In genomic region chr11:55099019-55099771, GRCm38 (mm10) we compare ENCODE assay signal across 14 mouse cellular contexts. TPM values are rescaled to one million over a fixed set of nuclear protein-coding genes. Genes with fewer than 3 reads are reported as not detected.
DNase-seq lines count a peak whose midpoint lies in the region; ATAC-seq and TF ChIP-seq lines count a peak whose summit lies in the region.
"Had no signal": no experiment of that assay in that cellular context is flagged by ENCODE, and none has a peak within 500 bp of the region (broad histone marks: within the 10 kb centered on the region; RNA-seq: fewer than 3 reads in every experiment).

No protein-coding gene starts in this region.

- no peaks in the 10 kb centered on the region for H3K27me3 ChIP-seq in forebrain, embryonic 13.5 days
- H3K27me3 ChIP-seq in forebrain, embryonic 10.5 days (ENCODE audit: poor library complexity, severe bottlenecking): peaks cover 12% of the 10 kb centered on the region
- H3K27me3 ChIP-seq in kidney, adult 2 months (replicated peaks; ENCODE audit: control insufficient read depth, insufficient read depth, low read length): no peaks in the 10 kb centered on the region
- no peaks in the 10 kb centered on the region for H3K27me3 ChIP-seq in kidney, embryonic 14.5 days (ENCODE audit: control insufficient read depth, insufficient read depth, low read length)
- no peaks in the 10 kb centered on the region for H3K27me3 ChIP-seq in spleen, adult 2 months (ENCODE audit: control insufficient read depth, insufficient read depth, low read length)
- H3K27me3 ChIP-seq: neural tube, embryonic 12.5 days; stomach, embryonic 15.5 days had no signal

- H3K9ac ChIP-seq in forebrain, embryonic 13.5 days: no peak overlapping the region
- H3K9ac ChIP-seq in kidney, embryonic 14.5 days (ENCODE audit: low read depth, low read length): no peak overlapping the region

- H3K9me3 ChIP-seq in forebrain, embryonic 13.5 days (replicated peaks): no peaks in the 10 kb centered on the region; the same call in 1 of the 2 replicates
- no peaks in the 10 kb centered on the region for H3K9me3 ChIP-seq in forebrain, embryonic 10.5 days
- H3K9me3 ChIP-seq in kidney, embryonic 14.5 days (ENCODE audit: control insufficient read depth, low read length): no peaks in the 10 kb centered on the region
- H3K9me3 ChIP-seq: neural tube, embryonic 12.5 days; stomach, embryonic 15.5 days had no signal

- no peaks in the 10 kb centered on the region for H3K36me3 ChIP-seq in forebrain, embryonic 13.5 days (ENCODE audit: poor library complexity, severe bottlenecking)
- no peaks in the 10 kb centered on the region for H3K36me3 ChIP-seq in forebrain, embryonic 10.5 days (replicated peaks)
- no peaks in the 10 kb centered on the region for H3K36me3 ChIP-seq in kidney, adult 2 months (ENCODE audit: control insufficient read depth, insufficient read depth, low read length)
- no peaks in the 10 kb centered on the region for H3K36me3 ChIP-seq in kidney, embryonic 14.5 days (ENCODE audit: control insufficient read depth, insufficient read depth, low read length)
- peaks cover 14% of the 10 kb centered on the region for H3K36me3 ChIP-seq in spleen, adult 2 months (ENCODE audit: control insufficient read depth, insufficient read depth, low read length)
- H3K36me3 ChIP-seq: neural tube, embryonic 12.5 days; stomach, embryonic 15.5 days had no signal

- peaks cover 13% of the 10 kb centered on the region for H3K4me1 ChIP-seq in forebrain, embryonic 13.5 days
- H3K4me1 ChIP-seq in forebrain, embryonic 10.5 days: peaks cover 22% of the 10 kb centered on the region
- H3K4me1 ChIP-seq in kidney, adult 2 months (ENCODE audit: control insufficient read depth, insufficient read depth, low read length): peaks cover 17% of the 10 kb centered on the region; the same call in 1 of the 2 replicates
- 0 out of 2 replicates have a peak, but pooled peaks cover 4% of the 10 kb centered on the region for H3K4me1 ChIP-seq in kidney, embryonic 14.5 days (ENCODE audit: control insufficient read depth, insufficient read depth, low read length)
- peaks cover 13% of the 10 kb centered on the region for H3K4me1 ChIP-seq in spleen, adult 2 months (ENCODE audit: control insufficient read depth, insufficient read depth, insufficient read length)
- H3K4me1 ChIP-seq: neural tube, embryonic 12.5 days had no signal

- 95% methylated on average over 8 of the region's 8 CpGs for WGBS in forebrain, embryonic 13.5 days
- 90% methylated on average over 8 of the region's 8 CpGs for WGBS in forebrain, embryonic 10.5 days
- WGBS in kidney, adult 2 months: 81% methylated on average over 8 of the region's 8 CpGs
- 83% methylated on average over 8 of the region's 8 CpGs for WGBS in kidney, embryonic 14.5 days
- 61% methylated on average over 8 of the region's 8 CpGs for WGBS in spleen, adult 2 months

- no peak for DNase-seq in forebrain, embryonic 10.5 days (ENCODE audit: extremely low spot score, low spot score)
- DNase-seq in kidney, adult 2 months: no peak
- DNase-seq in spleen, adult 2 months (ENCODE audit: low read depth in 1 of 2, low spot score in 2 of 2): no peak
- DNase-seq in spleen, postnatal 10 days (ENCODE audit: low spot score in 2 of 2): no peak
- DNase-seq in urinary bladder, postnatal 14 days (ENCODE audit: low spot score): no peak
- DNase-seq in left cerebral cortex, adult 9 months (ENCODE audit: low spot score in 2 of 2): no peak
- DNase-seq: lung, postnatal 10 days had no signal

- TF ChIP-seq CTCF in kidney, adult 2 months (conservative IDR thresholded peaks at IDR 0.05; ENCODE audit: insufficient read depth, insufficient read length, low read depth, low read length): no peak
- TF ChIP-seq CTCF in spleen, adult 2 months (IDR thresholded peaks at IDR 0.05; ENCODE audit: extremely low read depth, insufficient read depth, insufficient read length, insufficient replicate concordance): no peak

- peak overlapping the region; percentile 71; the same call in 1 of the 2 replicates for H3K4me2 ChIP-seq in forebrain, embryonic 13.5 days
- H3K4me2 ChIP-seq in kidney, embryonic 14.5 days (replicated peaks; ENCODE audit: low read depth, low read length): no peak overlapping the region

- no peak for TF ChIP-seq POLR2A in kidney, adult 2 months (IDR thresholded peaks at IDR 0.05; ENCODE audit: low read depth, low read length)
- no peak for TF ChIP-seq POLR2A in spleen, adult 2 months (IDR thresholded peaks at IDR 0.05; ENCODE audit: low read depth, low read length)

- no peak for ATAC-seq in forebrain, embryonic 13.5 days
- ATAC-seq in kidney, embryonic 14.5 days (ENCODE audit: low FRiP score, low TSS enrichment): no peak
- ATAC-seq: CD4-positive, CD25-positive, alpha-beta regulatory T cell, adult 4 months had no signal

- H3K27ac ChIP-seq in forebrain, embryonic 13.5 days: no peak overlapping the region
- no peak overlapping the region for H3K27ac ChIP-seq in forebrain, embryonic 10.5 days
- no peak overlapping the region for H3K27ac ChIP-seq in kidney, adult 2 months (ENCODE audit: insufficient read depth, low read depth, low read length)
- no peak overlapping the region for H3K27ac ChIP-seq in kidney, embryonic 14.5 days (ENCODE audit: low read depth, low read length)
- H3K27ac ChIP-seq in spleen, adult 2 months (ENCODE audit: insufficient read depth, low read length): peak overlapping the region; percentile 91; the same call in 1 of the 2 replicates
- H3K27ac ChIP-seq: neural tube, embryonic 12.5 days; stomach, embryonic 15.5 days had no signal

- H3K4me3 ChIP-seq in forebrain, embryonic 13.5 days: no peak overlapping the region
- H3K4me3 ChIP-seq in forebrain, embryonic 10.5 days: no peak overlapping the region
- H3K4me3 ChIP-seq in kidney, adult 2 months (ENCODE audit: insufficient read depth, low read depth, low read length): peak overlapping the region; percentile 23; the same call in 1 of the 2 replicates
- H3K4me3 ChIP-seq in kidney, embryonic 14.5 days (ENCODE audit: low read length): no peak overlapping the region
- H3K4me3 ChIP-seq in spleen, adult 2 months (ENCODE audit: extremely low read depth, insufficient read depth, insufficient read length): peak overlapping the region; percentile 88

RNA-seq across cellular contexts. Expression of gene Gm2a, which starts 1.3 kb away (rescaled TPM):
- 11.5 and 12.5 TPM in 2 replicates for polyA plus RNA-seq in forebrain, embryonic 13.5 days (2015; fragmentation: Nextera tagmentation; extraction: Ambion mirVana)
- 7.2 and 7.8 TPM in 2 replicates for polyA plus RNA-seq in forebrain, embryonic 10.5 days (2016; fragmentation: Nextera tagmentation; extraction: Ambion mirVana)
- polyA plus RNA-seq in kidney, adult 2 months (2012; rRNA removed): 216 TPM in 2 replicates
- 27.3 and 33.6 TPM in 2 replicates for polyA plus RNA-seq in kidney, embryonic 14.5 days (2014; fragmentation: Nextera tagmentation; extraction: Ambion mirVana)
- 98.3 and 128 TPM in 2 replicates for polyA plus RNA-seq in spleen, adult 2 months (2012; rRNA removed)

RNA-seq across cellular contexts. Expression of gene Ccdc69, which starts 21.3 kb away (rescaled TPM):
- 0.23 and 0.43 TPM in 2 replicates for polyA plus RNA-seq in forebrain, embryonic 13.5 days (2015; fragmentation: Nextera tagmentation; extraction: Ambion mirVana)
- 0.25 and 0.73 TPM in 2 replicates for polyA plus RNA-seq in forebrain, embryonic 10.5 days (2016; fragmentation: Nextera tagmentation; extraction: Ambion mirVana)
- 1.6 and 2.0 TPM in 2 replicates for polyA plus RNA-seq in kidney, adult 2 months (2012; rRNA removed)
- 3.5 and 3.6 TPM in 2 replicates for polyA plus RNA-seq in kidney, embryonic 14.5 days (2014; fragmentation: Nextera tagmentation; extraction: Ambion mirVana)
- 8.9 and 10.6 TPM in 2 replicates for polyA plus RNA-seq in spleen, adult 2 months (2012; rRNA removed)

RNA-seq across cellular contexts. Expression of gene Slc36a3, which starts 52.3 kb away (rescaled TPM):
- not detected in 2 replicates for polyA plus RNA-seq in forebrain, embryonic 13.5 days (2015; fragmentation: Nextera tagmentation; extraction: Ambion mirVana)
- not detected in 2 replicates for polyA plus RNA-seq in forebrain, embryonic 10.5 days (2016; fragmentation: Nextera tagmentation; extraction: Ambion mirVana)
- 0.04 and 0.11 TPM in 2 replicates for polyA plus RNA-seq in kidney, adult 2 months (2012; rRNA removed)
- polyA plus RNA-seq in kidney, embryonic 14.5 days (2014; fragmentation: Nextera tagmentation; extraction: Ambion mirVana): not detected in 2 replicates
- 1.4 and 1.6 TPM in 2 replicates for polyA plus RNA-seq in spleen, adult 2 months (2012; rRNA removed)
- polyA plus RNA-seq: brain, embryonic 14.5 days; intestine, embryonic 16.5 days; neural tube, embryonic 12.5 days had no signal

Comparison
In these comparisons a context has a peak if more than half of its experiments do, and no peak if none do; other contexts are left out.
1. H3K4me3 ChIP-seq: peak in kidney, adult 2 months (single experiment) and spleen, adult 2 months (single experiment); none in forebrain, embryonic 13.5 days (single experiment), forebrain, embryonic 10.5 days (single experiment) and kidney, embryonic 14.5 days (single experiment).